Mouse (Mus musculus) midbrain, postnatal 0 days (tissue): ENCODE results near the gene Rae1. TPM values are rescaled to one million over a fixed set of nuclear protein-coding genes. Genes with fewer than 3 reads are reported as not detected.

Experiments
- ATAC-seq: fragments of 200-750 bp; cut with Nextera tagmentation; 2 replicates; pipeline ENCODE4 v1.8.0; 2017; ENCODE audit warnings: moderate number of reproducible peaks, mild to moderate bottlenecking, moderate TSS enrichment, moderate library complexity; ENCODE audit not compliant: low FRiP score
- DNase-seq: peaks from one replicate; pipeline ENCODE4 v3.0.0-alpha.2; 2015; ENCODE audit warnings: low spot score
- H3K27ac ChIP-seq: fragments of 300-500 bp; sonication (generic); 2 replicates; pipeline ENCODE4 v1.5.1; 2014; ENCODE audit warnings: low read depth, mild to moderate bottlenecking, low read length, mixed read lengths
- H3K27me3 ChIP-seq: fragments of 300-500 bp; sonication (generic); 2 replicates; pipeline ENCODE4 v1.6.1; 2014; ENCODE audit warnings: low read length, control low read depth, mixed read lengths; ENCODE audit not compliant: insufficient read depth
- H3K36me3 ChIP-seq: fragments of 300-500 bp; sonication (generic); 2 replicates; pipeline ENCODE4 v1.6.1; 2014; ENCODE audit warnings: low read length, control low read depth, mixed read lengths; ENCODE audit not compliant: insufficient read depth
- H3K4me1 ChIP-seq: fragments of 300-500 bp; sonication (generic); 2 replicates; pipeline ENCODE4 v1.6.1; 2014; ENCODE audit warnings: mild to moderate bottlenecking, control low read depth, antibody characterized with exemption, low read length, mixed read lengths; ENCODE audit not compliant: insufficient read depth
- H3K4me2 ChIP-seq: fragments of 300-500 bp; sonication (generic); 2 replicates; pipeline ENCODE4 v1.6.1; 2014; ENCODE audit warnings: low read depth, mild to moderate bottlenecking, low read length, mixed read lengths; ENCODE audit not compliant: poor library complexity, severe bottlenecking
- H3K4me3 ChIP-seq: fragments of 300-500 bp; sonication (generic); 2 replicates; pipeline ENCODE4 v1.5.1; 2014; ENCODE audit warnings: low read depth, mild to moderate bottlenecking, low read length, moderate library complexity
- H3K9ac ChIP-seq: fragments of 300-500 bp; sonication (generic); replicated peaks from 2 replicates; pipeline ENCODE4 v1.6.1; 2014; ENCODE audit warnings: mild to moderate bottlenecking, low read length, moderate library complexity, mixed read lengths; ENCODE audit not compliant: poor library complexity, severe bottlenecking
- H3K9me3 ChIP-seq: fragments of 300-500 bp; sonication (generic); 2 replicates; pipeline ENCODE4 v1.6.1; 2016; ENCODE audit warnings: low read length, control low read depth
- CTCF ChIP-seq: IDR thresholded peaks from 2 replicates; pipeline ENCODE4 v1.5.1; 2016; ENCODE audit warnings: antibody characterized with exemption, mild to moderate bottlenecking
- WGBS: fragments of 180-500 bp; shearing (Covaris S2); extraction: QIAGEN DNeasy Blood & Tissue Kit; methylation state at CpG from one replicate; pipeline ENCODE4 v1.1.7; 2014; 5-methylcytosine and 5-hydroxymethylcytosine counted together
- polyA plus RNA-seq: library from polyadenylated mRNA; unstranded; fragments of >200 nt; fragmentation: Nextera tagmentation; extraction: Ambion mirVana; gene quantifications from 2 replicates; pipeline ENCODE4 v1.2.1, GENCODE M21; 2015
- total RNA-seq: library from RNA; depleted of rRNA; stranded (reverse); fragments of >200 nt; gene quantifications from 2 replicates; pipeline ENCODE4 v1.2.3, GENCODE M21; 2014

Gene Rae1
- total and polyA plus RNA-seq, 2 experiments from 2014 or later: 98.3 to 127 TPM

DNA sequence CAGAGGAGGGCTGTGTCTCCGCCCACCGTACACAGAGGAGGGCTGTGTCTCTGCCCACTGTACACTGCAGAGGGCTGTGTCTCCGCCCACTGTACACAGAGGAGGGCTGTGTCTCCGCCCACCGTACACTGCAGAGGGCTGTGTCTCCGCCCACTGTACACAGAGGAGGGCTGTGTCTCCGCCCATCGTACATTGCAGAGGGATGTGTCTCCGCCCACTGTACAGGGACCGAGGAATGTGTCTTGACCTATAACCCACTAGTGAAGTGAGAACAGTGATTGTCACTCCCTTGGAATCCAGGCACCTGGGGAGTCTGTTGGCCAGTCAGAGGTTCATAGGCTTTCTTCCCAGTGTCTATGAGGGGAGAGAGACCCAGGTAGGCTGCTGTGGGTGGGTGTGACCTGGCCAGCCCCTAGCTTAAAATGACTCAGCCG is 57.0 kb downstream of the Rae1 start:
- WGBS: 85% methylated on average over 11 of the region's 11 CpGs
- Histone ChIP-seq H3K4me2 (no peak overlapping the region), H3K9me3 (no peaks in the 10 kb centered on the region), H3K27ac (no peak overlapping the region), H3K9ac (no peak overlapping the region), H3K4me1 (peaks cover 4% of the 10 kb centered on the region; the same call in 1 of the 2 replicates), H3K27me3 (no peaks in the 10 kb centered on the region), H3K4me3 (no peak overlapping the region), H3K36me3 (no peaks in the 10 kb centered on the region)
- DNase-seq: no peak
- TF ChIP-seq CTCF: no peak
- ATAC-seq: no peak

DNA sequence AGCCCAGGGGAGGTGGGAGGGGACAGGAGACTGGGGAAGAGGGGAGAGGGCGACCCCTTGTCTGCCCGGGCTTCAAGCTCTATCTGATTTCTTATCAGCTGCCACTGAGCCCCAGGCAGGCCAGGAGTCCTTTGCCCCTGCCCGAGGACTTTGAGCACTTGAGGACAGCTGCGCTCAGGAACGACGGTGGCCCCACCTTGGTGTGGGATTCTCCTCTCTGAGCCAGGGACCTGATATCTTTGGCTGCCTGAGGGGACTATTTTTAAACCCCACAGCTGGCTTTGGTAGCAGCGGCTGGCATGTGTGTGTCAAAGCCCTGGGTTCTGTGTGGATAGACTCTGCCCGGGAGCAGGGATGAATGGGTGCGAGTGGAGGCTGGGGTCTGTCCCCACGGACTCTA is 57.7 kb downstream of the Rae1 start:
- no peak overlapping the region for H3K9ac ChIP-seq
- ATAC-seq (no peak), DNase-seq (no peak)
- no peak overlapping the region for H3K4me2 ChIP-seq
- H3K4me1 ChIP-seq: peaks cover 4% of the 10 kb centered on the region; the same call in 1 of the 2 replicates
- 70% methylated on average over 10 of the region's 10 CpGs for WGBS
- no peak for TF ChIP-seq CTCF
- H3K9me3 ChIP-seq: no peaks in the 10 kb centered on the region
- H3K27me3 ChIP-seq: no peaks in the 10 kb centered on the region
- no peak overlapping the region for H3K27ac ChIP-seq
- H3K36me3 ChIP-seq: no peaks in the 10 kb centered on the region
- no peak overlapping the region for H3K4me3 ChIP-seq

DNA sequence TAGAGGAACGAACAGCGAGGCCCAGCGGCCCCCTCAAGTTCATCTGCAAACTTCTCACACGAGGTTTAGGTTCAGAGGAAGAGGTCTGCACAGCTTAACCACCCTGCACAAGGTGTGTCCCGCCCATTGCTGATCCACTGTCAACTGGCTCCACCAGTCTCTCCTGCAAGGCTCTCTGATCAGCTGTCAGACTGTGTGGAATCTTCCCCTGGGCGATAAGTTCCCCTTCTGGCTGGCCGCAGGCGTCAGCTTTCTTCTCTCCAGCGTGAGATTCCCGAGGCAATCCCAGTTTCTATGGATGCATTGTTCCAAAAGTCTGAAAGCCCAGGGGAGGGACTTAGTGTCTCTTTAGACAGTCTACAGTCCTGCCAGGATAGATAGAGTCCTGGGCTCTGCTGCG is 58.3 kb downstream of the Rae1 start:
- no peak for TF ChIP-seq CTCF
- H3K4me3 ChIP-seq: no peak overlapping the region

DNA sequence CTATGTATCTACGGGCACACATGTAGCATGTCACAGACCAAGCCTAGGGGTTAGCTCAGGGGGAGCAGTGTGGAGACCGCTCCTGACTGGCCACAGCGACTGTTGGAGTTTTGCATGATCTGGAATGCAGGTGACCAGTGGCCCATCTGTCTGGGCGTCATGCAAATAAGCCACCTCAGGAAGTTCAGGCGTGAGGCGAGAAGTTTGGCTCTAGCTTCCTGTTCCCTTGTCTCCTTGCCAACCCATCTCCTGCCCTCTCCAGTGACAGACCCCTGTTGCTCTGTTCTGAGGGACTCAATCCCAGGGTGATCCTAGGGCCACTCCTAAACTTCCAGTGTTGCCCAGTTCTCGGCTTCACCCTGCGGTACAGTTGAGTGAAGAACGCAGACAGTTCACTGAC is 60.5 kb downstream of the Rae1 start:
- TF ChIP-seq CTCF: no peak
- Histone ChIP-seq H3K9ac (no peak overlapping the region), H3K4me3 (no peak overlapping the region), H3K9me3 (no peaks in the 10 kb centered on the region), H3K27me3 (no peaks in the 10 kb centered on the region), H3K4me1 (peaks cover 4% of the 10 kb centered on the region; the same call in 1 of the 2 replicates), H3K27ac (no peak overlapping the region), H3K36me3 (no peaks in the 10 kb centered on the region), H3K4me2 (no peak overlapping the region)
- WGBS: 94% methylated on average over 9 of the region's 9 CpGs
- DNase-seq (no peak), ATAC-seq (no peak)

More for the DNA sequence above, 58.3 kb downstream of the Rae1 start:
- H3K36me3 ChIP-seq: no peaks in the 10 kb centered on the region
- 33% methylated on average over 11 of the region's 11 CpGs for WGBS
- no peaks in the 10 kb centered on the region for H3K9me3 ChIP-seq
- H3K27me3 ChIP-seq: no peaks in the 10 kb centered on the region
- no peak overlapping the region for H3K27ac ChIP-seq
- H3K4me2 ChIP-seq: no peak overlapping the region
- H3K4me1 ChIP-seq: peaks cover 4% of the 10 kb centered on the region; the same call in 1 of the 2 replicates
- H3K9ac ChIP-seq: no peak overlapping the region
- DNase-seq (no peak), ATAC-seq (no peak)

DNA sequence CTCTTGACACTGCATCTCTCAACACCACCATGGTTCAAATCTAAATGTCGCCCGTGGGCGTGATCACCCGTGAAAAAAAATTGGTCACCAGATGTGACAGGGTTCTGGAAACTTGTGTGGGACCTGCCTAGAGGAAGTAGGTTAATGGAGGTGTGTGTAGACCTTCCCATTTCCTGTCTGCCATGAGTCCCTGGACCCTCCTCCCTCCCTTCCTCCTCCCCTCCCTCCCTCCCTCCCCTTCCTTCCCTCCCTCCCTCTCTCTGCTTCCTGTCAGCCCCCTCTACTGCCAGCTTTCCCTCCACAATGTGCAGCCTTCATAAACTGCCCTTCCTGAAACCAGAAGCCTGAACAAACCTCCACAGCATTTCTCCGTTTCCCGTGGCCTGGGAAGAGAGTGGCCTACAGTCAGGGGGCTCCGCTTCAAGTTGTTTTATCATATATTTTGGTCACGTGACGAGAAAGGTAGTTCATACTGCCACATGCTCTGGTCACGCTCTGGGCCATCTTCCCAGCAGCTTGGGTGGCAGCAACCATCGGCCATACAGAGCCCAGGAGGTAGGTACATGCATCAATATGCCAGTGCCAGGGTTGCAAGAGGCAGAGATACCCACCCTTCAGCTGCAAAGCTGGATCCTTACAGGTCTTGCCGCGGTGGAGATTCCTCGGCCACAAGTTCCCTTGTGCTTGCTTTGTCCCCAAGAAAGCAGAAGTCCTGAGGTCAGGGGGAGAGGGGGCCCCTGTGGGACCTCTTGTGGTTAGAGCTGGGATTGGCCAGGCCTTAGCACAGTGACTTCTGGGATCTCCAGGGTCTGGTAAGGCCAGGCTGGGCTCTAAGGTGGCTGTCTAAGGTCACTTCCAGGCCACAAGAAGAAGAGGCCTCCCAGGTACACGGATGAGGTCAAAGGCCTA is 61.8 kb downstream of the Rae1 start:
- DNase-seq (no peak), ATAC-seq (no peak)
- no peaks in the 10 kb centered on the region for H3K9me3 ChIP-seq
- no peak overlapping the region for H3K4me3 ChIP-seq
- no peaks in the 10 kb centered on the region for H3K36me3 ChIP-seq
- 75% methylated on average over 15 of the region's 15 CpGs for WGBS
- TF ChIP-seq CTCF: no peak
- no peak overlapping the region for H3K9ac ChIP-seq
- H3K27ac ChIP-seq: no peak overlapping the region
- H3K27me3 ChIP-seq: no peaks in the 10 kb centered on the region
- H3K4me1 ChIP-seq: peaks cover 4% of the 10 kb centered on the region; the same call in 1 of the 2 replicates
- H3K4me2 ChIP-seq: no peak overlapping the region

DNA sequence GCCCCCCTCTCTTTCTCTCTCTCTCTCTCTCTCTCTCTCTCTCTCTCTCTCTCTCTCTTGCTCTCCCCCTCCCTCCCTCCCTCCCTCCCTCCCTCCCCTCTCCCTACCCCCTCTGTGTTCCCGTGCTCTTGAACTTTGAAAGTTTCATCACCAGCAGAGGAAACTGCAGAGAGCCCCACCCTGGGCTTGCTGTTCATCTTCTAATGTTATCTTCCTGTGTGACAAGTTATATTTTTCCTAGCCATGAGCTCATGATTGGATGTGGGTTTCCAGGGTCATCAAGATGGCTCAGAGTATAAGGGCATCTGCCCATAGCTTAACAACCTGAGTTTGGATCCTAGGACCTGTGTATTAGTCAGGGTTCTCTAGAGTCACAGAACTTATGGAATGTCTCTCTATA is 63.3 kb downstream of the Rae1 start:
- Histone ChIP-seq H3K36me3 (no peaks in the 10 kb centered on the region), H3K27me3 (no peaks in the 10 kb centered on the region), H3K9ac (no peak overlapping the region), H3K4me2 (no peak overlapping the region), H3K9me3 (no peaks in the 10 kb centered on the region), H3K4me3 (no peak overlapping the region), H3K27ac (no peak overlapping the region), H3K4me1 (peaks cover 4% of the 10 kb centered on the region; the same call in 1 of the 2 replicates)
- 71% methylated on average over 1 of the region's 1 CpGs for WGBS
- no peak for ATAC-seq
- no peak for TF ChIP-seq CTCF
- DNase-seq: no peak
